Mouse (Mus musculus) G1E (cell line): Measurements from ENCODE around the gene Synrg. TPM values are rescaled to one million over a fixed set of nuclear protein-coding genes. Genes with fewer than 3 reads are reported as not detected.
A peak's percentile ranks its signal among the peaks of the same experiment; 100 is the strongest.

Experiments
- ATAC-seq: 2 replicates; pipeline ENCODE4 v1.8.0; 2016; ENCODE audit warnings: mild to moderate bottlenecking; ENCODE audit not compliant: insufficient number of reproducible peaks, poor library complexity, low FRiP score, severe bottlenecking; ENCODE audit errors: extremely low read depth
- DNase-seq: peaks from one replicate; pipeline ENCODE4 v3.0.0; 2012; ENCODE audit warnings: low spot score
- H3K27me3 ChIP-seq: 2 replicates; pipeline ENCODE4 v1.6.1; 2012; ENCODE audit warnings: mild to moderate bottlenecking, low read length, inconsistent platforms; ENCODE audit not compliant: insufficient read depth
- H3K36me3 ChIP-seq: replicated peaks from 2 replicates; pipeline ENCODE3; 2012; ENCODE audit warnings: mild to moderate bottlenecking, inconsistent platforms
- H3K4me1 ChIP-seq: 2 replicates; pipeline ENCODE4 v1.6.1; 2012; ENCODE audit warnings: low read depth, low read length, inconsistent platforms, mixed read lengths; ENCODE audit not compliant: insufficient read depth
- H3K4me3 ChIP-seq: 2 replicates; pipeline ENCODE4 v1.5.1; 2012; ENCODE audit warnings: low read depth, mild to moderate bottlenecking, inconsistent platforms, low read length, moderate library complexity, mixed read lengths
- H3K9me3 ChIP-seq: replicated peaks from 2 replicates; pipeline ENCODE4 v1.6.1; 2012; ENCODE audit warnings: inconsistent platforms
- CTCF ChIP-seq: IDR thresholded peaks from 2 replicates; pipeline ENCODE4 v1.5.1; 2012; ENCODE audit warnings: low read depth, low read length, inconsistent platforms, mixed read lengths
- GATA1 ChIP-seq: IDR thresholded peaks from 2 replicates; pipeline ENCODE4 v1.6.1; 2012; ENCODE audit warnings: borderline replicate concordance, low read length, inconsistent platforms, mixed read lengths
- GATA2 ChIP-seq: IDR thresholded peaks from 2 replicates; pipeline ENCODE4 v1.6.1; 2012; ENCODE audit warnings: low read depth, low read length, inconsistent platforms, borderline replicate concordance
- POLR2AphosphoS5 ChIP-seq: IDR thresholded peaks from 2 replicates; pipeline ENCODE4 v1.6.1; 2012; ENCODE audit warnings: low read depth, low read length, inconsistent platforms; ENCODE audit not compliant: insufficient replicate concordance
- TAL1 ChIP-seq: conservative IDR thresholded peaks from 2 replicates; pipeline ENCODE4 v1.6.1; 2012; ENCODE audit warnings: low read depth, low read length, inconsistent platforms, mixed read lengths
- polyA plus RNA-seq: library from polyadenylated mRNA; stranded (reverse); fragments of >175 nt; gene quantifications from 2 replicates; pipeline ENCODE4 v1.2.3, GENCODE M21; 2012
- total RNA-seq, 2 experiments: library from RNA; stranded (forward) in 1 of 2; stranded (reverse) in 1 of 2; fragments of 200-1000 nt in 1 of 2; fragments of >200 nt in 1 of 2; fragmentation: Nextera tagmentation in 1 of 2; gene quantifications; 2 replicates each; pipeline ENCODE4 v1.2.3; 2014 to 2017

Synrg gene
- total and polyA plus RNA-seq, 3 experiments, result 10.7 to 41.7 (median 17.4) TPM

GRCm38 (mm10) chr11:83968205-83968575 is 4.0 kb downstream of the Synrg start:
- no peak for TF ChIP-seq GATA1
- TF ChIP-seq TAL1, result no peak
- TF ChIP-seq POLR2AphosphoS5, result no peak
- no peak for TF ChIP-seq CTCF
- no peak for TF ChIP-seq GATA2

GRCm38 (mm10) chr11:83969040-83969439 is 4.8 kb downstream of the Synrg start:
- H3K36me3 ChIP-seq, result peaks cover 52% of the 10 kb centered on the region
- H3K4me1 ChIP-seq, result peaks cover 52% of the 10 kb centered on the region
- no peaks in the 10 kb centered on the region for H3K27me3 ChIP-seq
- H3K9me3 ChIP-seq, result no peaks in the 10 kb centered on the region
- H3K4me3 ChIP-seq, result no peak overlapping the region
- ATAC-seq, result no peak
- TF ChIP-seq CTCF (no peak), GATA2 (no peak)
- DNase-seq, result no peak

More at GRCm38 (mm10) chr11:83968205-83968575, 4.0 kb downstream of the Synrg start:
- no peaks in the 10 kb centered on the region for H3K9me3 ChIP-seq
- peaks cover 56% of the 10 kb centered on the region for H3K4me1 ChIP-seq
- ATAC-seq, result no peak
- H3K36me3 ChIP-seq, result peaks cover 52% of the 10 kb centered on the region
- no peaks in the 10 kb centered on the region for H3K27me3 ChIP-seq
- peak overlapping the region; percentile 32; the same call in 1 of the 2 replicates for H3K4me3 ChIP-seq
- DNase-seq, result peak; percentile 26

- Histone ChIP-seq H3K9me3 (no peaks in the 10 kb centered on the region), H3K4me1 (peaks cover 25% of the 10 kb centered on the region), H3K4me3 (no peak overlapping the region), H3K36me3 (peaks cover 86% of the 10 kb centered on the region), H3K27me3 (no peaks in the 10 kb centered on the region)
- DNase-seq (no peak), ATAC-seq (no peak)
- no peak for TF ChIP-seq TAL1
- no peak for TF ChIP-seq GATA1
- no peak for TF ChIP-seq POLR2AphosphoS5
- no peak for TF ChIP-seq CTCF
- TF ChIP-seq GATA2, result no peak
Measured at GRCm38 (mm10) chr11:83974561-83975346, 10.5 kb downstream of the Synrg start.

- ATAC-seq (no peak), DNase-seq (no peak)
- Histone ChIP-seq H3K9me3 (no peaks in the 10 kb centered on the region), H3K27me3 (no peaks in the 10 kb centered on the region), H3K36me3 (peaks cover 88% of the 10 kb centered on the region), H3K4me3 (no peak overlapping the region), H3K4me1 (peaks cover 21% of the 10 kb centered on the region)
- TF ChIP-seq POLR2AphosphoS5, result no peak
- no peak for TF ChIP-seq GATA2
- TF ChIP-seq GATA1, result no peak
- TF ChIP-seq CTCF, result no peak
- TF ChIP-seq TAL1, result 0 out of 2 replicates have a peak, but pooled peaks have one; percentile 41
Measured at GRCm38 (mm10) chr11:83975488-83975887, 11.3 kb downstream of the Synrg start.

- Histone ChIP-seq H3K36me3 (peaks cover 89% of the 10 kb centered on the region), H3K4me1 (peaks cover 21% of the 10 kb centered on the region), H3K4me3 (no peak overlapping the region), H3K9me3 (no peaks in the 10 kb centered on the region), H3K27me3 (no peaks in the 10 kb centered on the region)
- no peak for ATAC-seq
- DNase-seq, result no peak
- no peak for TF ChIP-seq GATA2
- TF ChIP-seq CTCF, result no peak
- TF ChIP-seq GATA1, result no peak
- no peak for TF ChIP-seq POLR2AphosphoS5
- TF ChIP-seq TAL1, result no peak
Measured at GRCm38 (mm10) chr11:83976236-83976977, 12.2 kb downstream of the Synrg start.

- Histone ChIP-seq H3K9me3 (no peaks in the 10 kb centered on the region), H3K27me3 (no peaks in the 10 kb centered on the region), H3K4me1 (peaks cover 20% of the 10 kb centered on the region), H3K4me3 (no peak overlapping the region), H3K36me3 (peaks cover 87% of the 10 kb centered on the region)
- DNase-seq (no peak), ATAC-seq (no peak)
- no peak for TF ChIP-seq CTCF
- TF ChIP-seq POLR2AphosphoS5, result no peak
- no peak for TF ChIP-seq GATA1
- TF ChIP-seq GATA2, result no peak
Measured at GRCm38 (mm10) chr11:83977810-83978209, 13.6 kb downstream of the Synrg start.

GRCm38 (mm10) chr11:83979992-83980391 is 15.8 kb downstream of the Synrg start:
- DNase-seq (no peak), ATAC-seq (no peak)
- Histone ChIP-seq H3K36me3 (peaks cover 87% of the 10 kb centered on the region), H3K4me1 (peaks cover 6% of the 10 kb centered on the region), H3K27me3 (no peaks in the 10 kb centered on the region), H3K4me3 (no peak overlapping the region), H3K9me3 (no peaks in the 10 kb centered on the region)
- no peak for TF ChIP-seq TAL1
